In the genomic region with DNA sequence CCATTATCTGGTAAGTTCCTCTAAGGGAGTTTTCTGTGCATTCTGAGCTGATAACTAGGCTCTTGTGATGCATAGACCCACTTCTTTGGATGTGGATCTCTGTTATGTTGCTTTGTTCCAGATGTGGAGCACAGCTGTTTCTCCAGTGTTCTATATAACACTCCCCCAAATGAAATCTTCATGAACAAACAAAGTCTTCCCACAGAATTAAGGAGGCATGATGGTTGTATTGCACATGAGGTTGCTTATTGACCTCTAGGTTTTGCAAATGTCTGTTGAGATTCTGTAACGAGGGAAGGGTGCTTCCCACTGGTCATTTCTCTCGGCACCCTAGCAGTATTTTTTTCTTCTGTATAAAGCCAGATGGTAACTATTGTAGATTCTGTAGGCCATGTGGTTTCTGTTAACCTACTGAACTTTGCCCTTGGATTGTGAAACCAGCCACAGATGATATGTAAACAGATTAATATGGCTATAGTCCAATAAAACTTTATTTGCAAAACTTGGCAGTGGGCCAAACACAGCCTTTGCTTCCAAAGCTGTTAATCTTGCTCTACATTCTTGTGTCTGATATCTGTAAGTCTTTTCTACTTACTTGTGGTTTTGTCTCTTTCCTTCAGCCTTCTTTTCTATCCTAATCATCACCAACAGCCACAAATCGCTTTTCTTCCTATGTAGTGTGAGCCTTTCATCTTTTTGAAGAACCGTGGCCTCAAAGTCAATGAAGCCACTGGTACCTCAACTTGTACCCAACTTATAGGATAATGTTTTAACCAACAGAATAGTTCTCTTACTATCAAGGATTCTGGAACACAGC, we compare ENCODE assay signal across 9 mouse cellular contexts.
DNase-seq lines count a peak whose midpoint lies in the region; ATAC-seq and TF ChIP-seq lines count a peak whose summit lies in the region.
"Had no signal": no experiment of that assay in that cellular context is flagged by ENCODE, and none has a peak within 500 bp of the region (broad histone marks: within the 10 kb centered on the region; RNA-seq: fewer than 3 reads in every experiment).

No protein-coding gene starts in this region.

- no peak overlapping the region for H3K4me3 ChIP-seq in lung, embryonic 14.5 days (ENCODE audit: low read depth, low read length)
- no peak overlapping the region for H3K4me3 ChIP-seq in hindbrain, embryonic 13.5 days
- H3K4me3 ChIP-seq in hindbrain, postnatal 0 days (ENCODE audit: low read length) = no peak overlapping the region
- H3K4me3 ChIP-seq: megakaryocyte, embryonic 14.5 days had no signal

- peak; percentile 88 for ATAC-seq in lung, embryonic 14.5 days (ENCODE audit: insufficient read depth)
- ATAC-seq in hindbrain, embryonic 13.5 days (ENCODE audit: low FRiP score) = no peak
- no peak for ATAC-seq in hindbrain, postnatal 0 days

- no peak overlapping the region for H3K9ac ChIP-seq in lung, embryonic 14.5 days
- no peak overlapping the region for H3K9ac ChIP-seq in hindbrain, embryonic 13.5 days
- no peak overlapping the region for H3K9ac ChIP-seq in hindbrain, postnatal 0 days (replicated peaks; ENCODE audit: low read length)

- no peaks in the 10 kb centered on the region for H3K27me3 ChIP-seq in lung, embryonic 14.5 days (ENCODE audit: insufficient read depth, low read length)
- H3K27me3 ChIP-seq in hindbrain, embryonic 13.5 days = no peaks in the 10 kb centered on the region
- no peaks in the 10 kb centered on the region for H3K27me3 ChIP-seq in hindbrain, postnatal 0 days (ENCODE audit: insufficient read depth, low read length)
- H3K27me3 ChIP-seq: megakaryocyte, embryonic 14.5 days had no signal

- no peaks in the 10 kb centered on the region for H3K36me3 ChIP-seq in lung, embryonic 14.5 days (ENCODE audit: insufficient read depth)
- no peaks in the 10 kb centered on the region for H3K36me3 ChIP-seq in hindbrain, embryonic 13.5 days
- no peaks in the 10 kb centered on the region for H3K36me3 ChIP-seq in hindbrain, postnatal 0 days (ENCODE audit: insufficient read depth, low read length)

- no peak overlapping the region for H3K4me2 ChIP-seq in lung, embryonic 14.5 days
- H3K4me2 ChIP-seq in hindbrain, embryonic 13.5 days = no peak overlapping the region
- H3K4me2 ChIP-seq in hindbrain, postnatal 0 days (ENCODE audit: low read depth, low read length) = no peak overlapping the region

- DNase-seq in 3T3-L1 (ENCODE audit: low read depth, low spot score) = peak; percentile 85
- DNase-seq in NIH3T3 (ENCODE audit: low read depth) = peak; percentile 95
- peak; percentile 51 for DNase-seq in heart, postnatal 4 days
- peak; percentile 96 for DNase-seq in lung, embryonic 14.5 days
- DNase-seq in thymus, postnatal 10 days (ENCODE audit: low spot score in 2 of 2) = no peak
- no peak for DNase-seq in thymus, postnatal 4 days
- no peak for DNase-seq in hindbrain, postnatal 0 days (ENCODE audit: low spot score)

- H3K9me3 ChIP-seq in lung, embryonic 14.5 days (ENCODE audit: low read depth, low read length) = no peaks in the 10 kb centered on the region
- H3K9me3 ChIP-seq in hindbrain, embryonic 13.5 days = no peaks in the 10 kb centered on the region
- H3K9me3 ChIP-seq in hindbrain, postnatal 0 days (ENCODE audit: low read length) = no peaks in the 10 kb centered on the region

- 33% methylated on average over 4 of the region's 4 CpGs for WGBS in lung, embryonic 14.5 days
- WGBS in hindbrain, embryonic 13.5 days = 83% methylated on average over 4 of the region's 4 CpGs
- 77% methylated on average over 4 of the region's 4 CpGs for WGBS in hindbrain, postnatal 0 days

- peak overlapping the region; percentile 0; the same call in 1 of the 2 replicates for H3K27ac ChIP-seq in lung, embryonic 14.5 days (ENCODE audit: low read depth)
- no peak overlapping the region for H3K27ac ChIP-seq in hindbrain, embryonic 13.5 days
- no peak overlapping the region for H3K27ac ChIP-seq in hindbrain, postnatal 0 days

- peaks cover 5% of the 10 kb centered on the region; the same call in 1 of the 2 replicates for H3K4me1 ChIP-seq in lung, embryonic 14.5 days (ENCODE audit: insufficient read depth)
- H3K4me1 ChIP-seq in hindbrain, embryonic 13.5 days (replicated peaks) = peaks cover 9% of the 10 kb centered on the region
- no peaks in the 10 kb centered on the region for H3K4me1 ChIP-seq in hindbrain, postnatal 0 days (ENCODE audit: insufficient read depth, low read length)
- H3K4me1 ChIP-seq: megakaryocyte, embryonic 14.5 days had no signal

- TF ChIP-seq CTCF in lung, embryonic 14.5 days (IDR thresholded peaks at IDR 0.05; ENCODE audit: low read depth) = no peak
- TF ChIP-seq CTCF in hindbrain, postnatal 0 days (IDR thresholded peaks at IDR 0.05; ENCODE audit: low read depth) = no peak

Comparison
In these comparisons a context has a peak if more than half of its experiments do, and no peak if none do; other contexts are left out.
1. DNase-seq: peak in 3T3-L1 (single experiment), NIH3T3 (single experiment), heart, postnatal 4 days (single experiment) and lung, embryonic 14.5 days (single experiment); none in thymus, postnatal 10 days (0 of 2), thymus, postnatal 4 days (single experiment) and hindbrain, postnatal 0 days (single experiment).